ENCODE assay signal across 8 mouse cellular contexts in the genomic region with DNA sequence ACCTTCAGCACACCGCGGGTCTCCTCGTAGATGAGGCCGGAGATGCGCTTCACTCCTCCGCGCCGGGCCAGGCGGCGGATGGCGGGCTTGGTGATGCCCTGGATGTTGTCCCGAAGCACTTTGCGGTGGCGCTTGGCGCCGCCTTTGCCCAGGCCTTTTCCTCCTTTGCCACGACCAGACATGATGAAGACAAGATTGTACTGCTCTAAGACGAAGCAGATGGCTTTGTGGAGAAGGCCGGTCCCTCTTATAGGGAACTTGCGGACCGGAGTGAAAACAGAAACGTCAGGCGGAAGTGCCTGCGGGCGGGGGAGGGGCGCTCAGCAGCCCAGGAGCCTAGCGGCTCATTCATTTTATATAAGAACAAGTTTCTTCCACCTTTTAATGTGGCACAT. TPM values are rescaled to one million over a fixed set of nuclear protein-coding genes. Genes with fewer than 3 reads are reported as not detected.
DNase-seq lines count a peak whose midpoint lies in the region; ATAC-seq lines count a peak whose summit lies in the region.
"Not testable (repeated sequence)": the region's sequence is repeated elsewhere in the genome, so short reads cannot be mapped to it uniquely, and the experiment has no call there.

A gene (minus strand): TSS at position 221 of the 395 bp plus-strand sequence.

- not testable (repeated sequence) for H3K9me3 ChIP-seq in intestine, embryonic 14.5 days (ENCODE audit: control insufficient read depth, low read length)

- peak within 1 kb of the TSS; percentile 42 for H3K4me3 ChIP-seq in intestine, embryonic 14.5 days (ENCODE audit: low read depth, low read length)

- H3K27me3 ChIP-seq in intestine, embryonic 14.5 days (replicated peaks; ENCODE audit: control insufficient read depth, insufficient read depth, low read length) = not testable (repeated sequence)

- intact Hi-C loops in gastrocnemius, postnatal 36 days (cut with DNase I) = loop anchor here (10.0 kb wide), 1 partner anchor 1714 kb away; a partner anchor contains a TSS
- intact Hi-C loops in left cerebral cortex, postnatal 10 days (cut with DNase I) = loop anchor here (10.0 kb wide), 2 partner anchors 1654 to 1694 kb away; a partner anchor contains a TSS

- peaks cover 16% of the 10 kb centered on the region for H3K4me1 ChIP-seq in intestine, embryonic 14.5 days (replicated peaks; ENCODE audit: control insufficient read depth, insufficient read depth, low read length)

- H3K9ac ChIP-seq in intestine, embryonic 14.5 days (ENCODE audit: low read length) = peak within 1 kb of the TSS; percentile 70

- H3K27ac ChIP-seq in intestine, embryonic 14.5 days (ENCODE audit: low read depth) = peak within 1 kb of the TSS; percentile 96

- peak; percentile 50 for ATAC-seq in intestine, embryonic 14.5 days (replicated peaks; ENCODE audit: low FRiP score, low TSS enrichment, low read depth)
- peak; percentile 57 for ATAC-seq in megakaryocyte progenitor cell, adult 5-6 weeks (replicated peaks; ENCODE audit: poor library complexity)

- peak within 1 kb of the TSS; percentile 59 for H3K4me2 ChIP-seq in intestine, embryonic 14.5 days (ENCODE audit: low read length)

- WGBS in intestine, embryonic 14.5 days = under 1% methylated on average over 22 of the region's 27 CpGs

- not testable (repeated sequence) for H3K36me3 ChIP-seq in intestine, embryonic 14.5 days (ENCODE audit: control insufficient read depth, insufficient read depth, low read length)

- DNase-seq in adrenal gland, adult 2 months = peak; percentile 95
- peak; percentile 93 for DNase-seq in embryo, embryonic 11.5 days (ENCODE audit: low read depth, low spot score)
- peak; percentile 90 to 91 for DNase-seq in gastrocnemius, postnatal 36 days
- peak; percentile 99 for DNase-seq in intestine, embryonic 14.5 days (ENCODE audit: low spot score)
- DNase-seq in left cerebral cortex, postnatal 10 days (ENCODE audit: extremely low spot score in 1 of 2, low spot score in 2 of 2) = peak; percentile 95 to 96
- peak; percentile 97 to 98 for DNase-seq in right cerebral cortex, postnatal 10 days (ENCODE audit: low spot score in 2 of 2)
- peak; percentile 97 for DNase-seq in urinary bladder, postnatal 14 days (ENCODE audit: low spot score)

RNA-seq across cellular contexts. Expression of the gene that starts here (rescaled TPM):
- total RNA-seq in adrenal gland, adult 2 months (2021) = 10 to 100 TPM; 48.5 to 52.2 TPM
- 11.4 and 12.7 TPM in 2 replicates for polyA plus RNA-seq in adrenal gland, adult 2 months (2012; rRNA removed)
- total RNA-seq in gastrocnemius, postnatal 36 days (2021) = 10 to 100 TPM; 28.7 to 30.9 TPM
- 18.9 and 19.6 TPM in 2 replicates for polyA plus RNA-seq in intestine, embryonic 14.5 days (2014; fragmentation: Nextera tagmentation; extraction: Ambion mirVana)
- total RNA-seq in left cerebral cortex, postnatal 10 days (2021) = 10 to 100 TPM; 45.9 to 47.6 TPM
- 38.4 and 42.3 TPM in 2 replicates for total RNA-seq in megakaryocyte progenitor cell, adult 5-6 weeks (2015)
- 83.0 and 89.0 TPM in 2 replicates for total RNA-seq in megakaryocyte progenitor cell, adult 5-6 weeks (2017)

Comparison
In these comparisons a context has a peak if more than half of its experiments do, and no peak if none do; other contexts are left out.
1. Peak in every context shown above with its lines: DNase-seq, ATAC-seq, H3K4me3 ChIP-seq and H3K27ac ChIP-seq.